Mouse (Mus musculus) cerebellum, postnatal 4 days (tissue): ENCODE results near the gene Hira.
"Not testable (repeated sequence)": the region's sequence is repeated elsewhere in the genome, so short reads cannot be mapped to it uniquely, and the experiment has no call there.

ENCODE experiments used
- DNase-seq, 2 experiments: peaks; one replicate each; pipeline ENCODE4 v3.0.0; 2022; ENCODE audit warnings: low spot score in 2 of 2, mixed read lengths in 1 of 2

Hira gene

DNA sequence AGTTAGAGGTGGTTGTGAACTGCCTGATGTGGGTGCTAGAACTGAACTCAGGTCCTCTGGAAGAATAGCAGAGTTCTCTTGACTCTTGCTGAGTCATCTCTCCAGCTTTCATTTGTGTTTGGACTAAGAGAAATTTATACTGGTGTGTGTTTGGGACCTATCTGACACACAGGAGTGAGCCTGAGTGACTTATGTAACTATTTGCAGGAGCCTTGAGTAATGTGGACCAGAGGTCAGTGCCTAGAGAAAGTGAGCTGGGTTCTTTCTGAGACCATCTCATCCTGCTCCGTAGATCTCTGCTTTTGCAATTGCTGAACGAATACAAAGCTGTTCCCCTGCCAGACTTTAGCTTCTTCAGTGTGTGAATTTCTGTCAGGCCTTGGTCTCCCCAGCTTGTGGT is 44.9 kb downstream of the Hira start:
- no peak for DNase-seq

DNA sequence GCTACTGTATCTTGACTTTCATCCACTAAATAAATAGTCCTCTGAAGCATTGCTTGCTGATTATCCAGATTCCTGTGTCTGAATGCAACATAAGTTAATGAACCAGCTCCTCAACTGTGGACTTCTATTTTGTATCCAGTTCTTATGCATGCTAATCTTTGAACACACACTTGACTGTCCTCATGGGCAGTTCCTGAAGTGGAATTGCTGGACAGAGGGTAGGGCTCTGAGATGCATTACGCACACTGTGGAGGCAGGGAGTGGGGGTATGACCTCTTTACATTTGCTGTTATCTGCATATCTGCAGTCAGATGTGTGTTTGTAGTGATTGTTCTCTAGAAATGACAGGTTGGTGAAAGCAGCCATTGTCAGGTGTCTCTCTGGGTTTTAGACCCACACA is 51.1 kb downstream of the Hira start:
- DNase-seq = no peak

DNA sequence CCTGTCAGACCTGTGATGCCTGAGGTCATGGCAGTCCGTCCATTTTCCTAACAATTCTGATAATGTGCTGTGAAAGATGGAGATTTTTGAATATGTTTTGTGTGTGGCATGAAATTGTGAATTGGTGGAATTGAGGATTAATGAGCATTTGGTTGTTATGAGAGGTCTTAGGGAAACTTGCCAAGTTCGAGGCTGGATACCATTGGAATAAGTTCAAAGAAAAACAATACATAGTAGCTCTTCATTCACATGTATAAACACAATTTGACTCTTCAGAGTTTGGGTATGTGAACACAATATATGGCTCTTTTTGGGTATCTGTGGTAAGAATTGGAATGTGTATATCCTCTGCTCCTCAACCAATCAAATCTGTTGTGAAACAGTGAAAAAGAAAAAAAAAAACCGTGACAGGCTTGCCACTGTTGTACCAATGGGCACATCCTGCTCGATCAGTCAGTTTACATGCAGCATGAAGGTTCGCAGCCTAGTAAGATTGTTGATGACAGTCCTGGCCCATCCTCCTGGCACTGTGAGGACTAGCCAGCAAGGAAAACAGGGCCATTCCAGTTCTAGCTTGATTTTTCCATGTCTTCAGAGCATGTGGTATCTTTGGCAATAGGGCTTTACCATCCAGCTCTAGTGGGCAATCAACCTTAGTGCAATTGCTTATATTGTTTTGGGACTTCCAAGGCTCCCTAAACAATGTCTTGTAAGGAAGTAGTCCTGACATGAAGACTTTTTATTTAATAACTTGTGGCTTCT is 61.7 kb downstream of the Hira start:
- DNase-seq = no peak

DNA sequence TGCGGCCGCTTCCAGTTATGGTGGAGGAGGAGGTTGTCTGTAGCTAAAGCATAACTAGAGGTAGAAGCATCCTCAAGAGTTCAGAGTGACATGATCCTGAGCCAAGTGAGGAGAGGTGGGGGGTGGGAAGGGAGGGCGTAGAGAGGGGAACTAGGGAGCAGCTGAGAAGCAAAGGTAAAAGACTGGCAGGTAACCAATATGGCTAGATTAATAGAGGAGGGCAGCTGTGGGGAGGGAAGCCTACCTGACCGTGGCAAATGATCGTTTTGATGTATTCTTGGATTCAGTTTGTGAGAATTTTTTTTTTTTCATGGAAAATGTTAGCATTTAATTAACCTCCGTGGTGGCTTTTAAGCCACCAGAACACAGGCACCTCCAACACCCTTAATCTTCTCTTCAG is 67.1 kb downstream of the Hira start:
- DNase-seq = no peak

DNA sequence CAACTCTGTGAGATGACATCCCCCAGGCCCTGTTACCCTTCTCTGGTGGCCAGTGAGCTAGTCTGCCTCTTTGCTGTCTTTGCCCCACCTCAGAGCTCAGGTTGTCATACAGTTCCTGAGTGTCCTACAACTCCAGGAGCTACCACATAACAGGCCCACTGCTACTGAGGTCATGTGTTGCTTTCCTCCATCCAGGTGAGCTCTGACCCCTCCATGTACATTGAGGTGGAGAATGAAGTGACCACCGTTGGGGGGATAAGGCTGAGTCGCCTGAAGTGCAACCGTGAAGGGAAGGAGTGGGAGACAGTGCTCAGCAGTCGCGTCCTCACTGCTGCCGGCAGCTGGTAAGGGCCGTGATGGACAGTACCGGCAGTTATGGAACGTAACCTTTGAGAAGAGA is 72.1 kb downstream of the Hira start:
- DNase-seq = no peak

DNA sequence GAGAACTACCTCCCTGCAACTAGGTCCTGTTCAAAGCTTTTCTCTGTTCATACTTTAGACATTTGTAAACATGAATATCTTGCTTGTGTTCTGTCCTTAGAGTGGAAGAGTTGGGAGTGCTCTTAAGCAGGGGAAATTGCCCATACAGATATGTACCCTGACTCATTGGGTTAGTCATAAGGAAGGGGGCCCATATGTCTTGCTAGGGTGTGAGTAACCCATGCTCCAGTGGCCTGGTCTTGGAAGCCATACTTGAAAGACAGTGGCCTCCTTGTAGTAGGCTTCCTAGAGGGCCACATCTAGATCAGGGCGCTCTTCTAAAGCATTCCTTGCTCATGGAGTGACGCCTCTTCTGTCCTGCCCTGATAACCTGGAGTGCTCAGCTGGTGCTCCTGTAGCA is 73.5 kb downstream of the Hira start:
- DNase-seq = no peak

DNA sequence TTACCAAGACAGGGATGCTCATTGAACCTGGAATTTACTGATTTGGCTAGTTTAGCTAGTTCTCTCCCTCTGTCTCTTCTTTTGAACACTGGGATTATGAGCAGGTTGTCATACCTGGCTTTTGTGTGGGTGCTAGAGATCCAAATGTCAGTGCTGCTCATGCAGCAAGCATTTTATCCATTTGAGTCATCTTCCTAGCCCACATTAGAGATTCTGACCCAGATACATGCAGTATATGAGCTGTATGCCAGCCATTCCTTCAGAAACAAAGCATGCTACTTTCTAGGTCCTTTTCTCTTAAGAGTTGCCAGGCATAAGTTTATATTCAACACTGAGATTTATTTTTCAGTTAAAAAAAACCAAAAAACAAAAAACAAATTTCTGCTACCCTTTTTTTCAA is 76.0 kb downstream of the Hira start:
- no peak for DNase-seq

DNA sequence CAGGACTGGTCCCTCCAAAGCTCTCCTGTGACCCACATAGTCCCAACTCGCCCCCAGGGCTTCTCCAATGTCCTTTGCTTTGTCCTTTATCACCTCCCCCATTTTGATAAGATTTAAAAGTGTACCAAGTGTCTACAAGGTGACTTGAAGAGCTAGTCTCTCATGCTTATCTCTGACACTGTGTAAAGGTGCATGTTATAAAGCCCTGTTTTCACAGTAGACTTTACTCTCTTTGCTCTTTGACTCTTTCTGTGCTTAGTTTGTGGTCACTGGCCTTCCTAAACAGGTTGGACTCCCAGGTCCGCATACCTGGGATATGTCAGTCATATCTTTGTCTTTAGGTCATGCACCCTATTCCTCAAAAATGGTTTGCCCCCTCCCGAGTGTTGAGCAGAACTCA is 78.2 kb downstream of the Hira start:
- DNase-seq = no peak

DNA sequence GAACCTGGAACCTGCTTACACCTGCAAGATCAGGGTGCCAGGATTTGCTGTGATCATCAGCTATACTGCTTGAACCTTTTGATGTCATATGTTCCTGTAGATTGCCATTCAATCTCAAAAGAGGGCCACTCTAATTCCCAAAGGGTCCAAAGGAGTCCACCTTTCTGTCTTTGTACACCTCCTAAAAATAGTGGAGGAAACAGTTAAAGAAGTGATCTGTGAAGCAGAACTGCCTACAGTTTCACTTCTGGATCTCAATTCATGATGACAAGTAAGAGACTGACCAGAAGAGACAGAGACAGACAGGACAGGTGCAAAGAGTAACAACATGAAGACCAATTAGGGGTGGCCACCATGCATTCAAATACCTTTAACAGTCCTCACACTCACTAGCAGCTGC is 86.6 kb downstream of the Hira start:
- DNase-seq = no peak

DNA sequence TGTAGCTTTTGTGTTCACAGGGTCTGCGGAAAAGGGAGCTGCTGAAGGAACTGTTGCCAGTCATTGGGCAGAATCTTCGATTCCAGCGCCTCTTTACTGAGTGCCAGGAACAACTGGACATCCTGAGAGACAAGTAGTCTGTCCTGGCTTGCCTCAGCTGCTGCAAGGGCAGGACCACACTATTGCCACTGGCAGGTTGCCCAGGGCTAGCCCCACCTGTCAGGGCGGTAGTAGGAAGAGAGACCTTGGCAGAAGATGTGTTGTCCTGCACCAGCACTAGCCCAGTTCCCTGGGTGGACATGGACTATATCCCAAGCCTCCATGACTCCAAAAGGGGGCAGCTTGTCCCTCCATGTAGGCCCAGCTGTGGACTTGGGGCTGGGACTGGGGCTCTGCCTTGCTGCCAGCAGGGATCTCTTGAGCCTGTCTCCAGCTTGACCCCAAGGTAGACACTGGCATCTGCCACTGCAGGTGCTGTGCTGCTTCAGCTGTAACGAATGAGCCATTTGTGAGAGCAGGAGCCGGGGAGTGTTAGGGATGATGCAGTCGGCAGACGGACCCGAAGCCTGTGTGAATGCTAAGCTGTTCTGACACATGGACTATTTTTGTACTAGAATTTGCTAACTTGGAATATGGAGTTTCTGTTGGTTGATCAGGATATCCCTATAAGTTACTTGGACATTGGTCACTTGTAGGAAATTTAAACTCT is 92.7 kb downstream of the Hira start:
- DNase-seq = no peak

DNA sequence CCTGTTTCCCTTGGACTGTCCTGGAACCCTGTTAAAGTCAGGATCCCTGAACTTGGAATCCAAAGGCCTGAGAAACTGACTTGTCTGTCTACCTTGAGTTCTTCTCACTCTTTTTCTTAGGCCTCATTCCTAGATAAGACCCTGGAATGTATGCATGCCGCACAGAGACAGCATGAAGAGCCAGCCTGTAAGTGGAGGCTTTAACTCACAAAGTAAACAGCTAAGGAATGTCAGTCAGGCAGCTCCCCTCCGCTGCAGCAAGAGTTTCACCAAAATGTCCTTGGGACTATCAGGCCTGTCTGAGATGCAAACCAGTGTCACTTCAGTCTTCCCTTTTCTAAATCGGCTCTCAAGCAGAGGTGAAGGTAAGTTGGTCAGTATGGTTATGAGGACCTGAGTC is 94.0 kb downstream of the Hira start:
- no peak for DNase-seq

DNA sequence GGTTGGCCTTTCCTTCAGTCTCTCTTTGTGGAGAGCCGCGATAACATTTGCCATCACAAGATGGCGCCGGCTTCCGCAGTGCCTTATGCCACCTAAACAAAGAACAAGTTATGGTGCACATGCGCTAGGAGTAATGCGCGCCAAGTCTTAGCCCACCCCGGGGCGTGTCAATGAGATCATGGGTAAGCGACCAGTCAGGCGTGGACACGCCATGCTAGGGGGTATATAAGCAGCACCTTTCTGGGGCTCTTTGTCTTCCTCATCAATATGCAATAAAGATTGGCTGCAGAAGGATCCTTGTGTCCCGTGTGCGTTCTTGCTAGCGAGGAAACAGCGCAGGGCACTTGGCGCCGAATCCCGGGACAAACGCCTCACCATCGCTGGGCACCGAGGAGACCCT is 98.8 kb downstream of the Hira start:
- DNase-seq = not testable (repeated sequence)

DNA sequence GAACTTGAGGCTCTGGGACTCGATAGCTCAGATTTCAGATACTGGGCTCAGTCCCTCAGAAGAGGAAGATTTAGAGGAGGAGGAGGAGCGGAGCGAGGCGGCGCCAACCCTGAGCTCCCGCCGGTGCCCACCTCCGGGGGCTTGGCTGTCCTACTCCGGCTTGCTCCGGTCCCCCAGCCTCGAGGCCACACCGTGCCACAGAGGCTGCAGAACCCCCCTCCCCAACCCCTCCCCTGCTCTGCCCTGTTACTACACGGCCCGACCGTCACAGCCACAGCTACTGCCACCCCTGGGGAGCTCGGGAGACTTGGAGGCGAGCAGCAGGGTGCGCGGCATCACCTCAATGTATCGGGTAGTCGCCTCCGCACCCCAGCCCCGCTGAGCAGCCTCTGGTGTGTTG is 99.5 kb downstream of the Hira start:
- DNase-seq = no peak

DNA sequence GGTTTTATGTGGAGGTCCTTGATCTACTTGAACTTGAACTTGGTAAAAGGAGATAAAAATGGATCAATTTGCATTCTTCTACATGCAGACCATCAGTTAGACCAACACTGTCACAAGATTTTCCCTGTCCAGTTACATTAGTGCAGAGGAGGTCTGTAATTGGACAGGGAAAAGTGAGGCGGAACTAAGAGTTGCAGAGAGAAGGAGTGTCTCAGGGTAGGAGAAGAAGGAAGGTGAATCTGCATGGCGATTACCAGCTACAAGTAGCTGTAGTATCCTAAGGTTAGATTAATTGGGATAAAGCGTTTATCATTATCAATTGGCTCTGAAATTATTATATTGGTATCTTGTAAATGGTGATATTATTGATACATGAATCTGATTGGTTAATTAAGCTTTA is 109.5 kb downstream of the Hira start:
- DNase-seq = no peak

DNA sequence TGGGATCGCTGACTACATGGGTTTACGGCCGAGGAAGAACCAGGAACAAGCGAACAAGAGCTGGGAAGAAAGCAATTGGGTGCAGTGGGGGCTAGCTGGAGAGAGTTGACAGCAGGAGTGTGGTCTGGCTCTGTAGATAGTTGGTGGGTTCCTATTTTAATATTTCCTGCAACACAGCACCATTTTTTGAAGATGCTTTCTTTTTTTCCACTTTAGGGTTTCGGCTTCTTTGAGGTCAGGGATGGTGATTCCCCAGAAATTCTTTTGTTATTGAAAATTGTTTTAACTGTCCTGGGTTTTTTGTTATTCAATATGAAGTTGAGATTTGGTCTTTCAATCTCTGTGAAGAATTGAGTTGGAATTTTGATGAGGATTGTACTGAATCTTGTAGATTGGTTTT is 110.0 kb downstream of the Hira start:
- DNase-seq = no peak

DNA sequence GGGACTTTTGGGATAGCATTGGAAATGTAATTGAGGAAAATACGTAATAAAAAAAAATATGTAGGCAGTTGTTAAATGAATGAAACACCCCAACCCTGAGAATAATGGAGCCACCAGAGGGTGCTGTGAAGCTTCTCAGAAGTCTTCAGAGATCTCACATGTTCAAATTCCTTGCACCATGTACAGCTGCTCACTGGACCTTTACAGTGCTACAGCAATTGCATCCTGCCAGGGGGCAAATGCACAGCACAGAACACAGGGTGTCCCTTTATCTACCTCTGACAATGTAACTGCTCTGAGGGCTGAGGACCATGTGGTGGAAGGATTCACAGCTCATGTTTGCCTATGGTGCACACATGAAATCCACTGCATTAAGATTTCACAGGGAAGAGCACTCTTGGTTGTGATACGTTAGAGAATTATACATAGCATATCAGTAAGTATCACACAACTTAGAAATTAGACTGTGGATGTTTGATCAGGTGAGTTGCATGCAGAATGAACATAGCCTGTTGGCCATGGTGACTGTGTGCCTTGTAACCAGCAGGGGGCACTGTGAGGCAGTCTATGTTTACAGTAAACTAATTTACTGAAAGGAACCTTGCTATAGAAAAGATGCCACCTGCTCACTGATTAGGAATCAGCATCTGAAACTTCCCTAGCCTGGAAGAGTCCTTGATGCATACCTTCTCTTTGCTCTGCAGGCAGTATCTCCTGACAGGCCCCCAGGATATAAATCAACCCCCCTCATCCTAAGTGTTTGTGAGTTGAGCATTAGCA is 126.0 kb downstream of the Hira start:
- not testable (repeated sequence) for DNase-seq

DNA sequence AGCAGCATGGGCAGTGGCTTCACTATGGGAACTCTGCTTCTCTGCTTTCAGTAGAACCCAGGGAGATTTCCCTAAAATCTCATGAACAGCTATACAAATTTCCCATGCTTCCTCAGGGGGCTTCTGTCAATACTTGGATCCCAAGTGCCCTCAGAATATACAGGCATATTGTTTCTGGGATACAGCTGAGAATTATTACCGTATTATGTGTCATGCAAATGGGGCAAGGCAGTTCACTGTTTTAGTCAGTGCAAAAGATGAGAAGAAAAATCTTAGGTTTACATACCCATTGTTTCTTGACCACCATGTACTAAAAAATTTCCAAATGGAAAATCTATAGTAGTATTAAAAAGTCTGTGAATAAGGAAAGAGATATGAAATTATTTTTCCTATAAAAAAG is 126.9 kb downstream of the Hira start:
- no peak for DNase-seq

DNA sequence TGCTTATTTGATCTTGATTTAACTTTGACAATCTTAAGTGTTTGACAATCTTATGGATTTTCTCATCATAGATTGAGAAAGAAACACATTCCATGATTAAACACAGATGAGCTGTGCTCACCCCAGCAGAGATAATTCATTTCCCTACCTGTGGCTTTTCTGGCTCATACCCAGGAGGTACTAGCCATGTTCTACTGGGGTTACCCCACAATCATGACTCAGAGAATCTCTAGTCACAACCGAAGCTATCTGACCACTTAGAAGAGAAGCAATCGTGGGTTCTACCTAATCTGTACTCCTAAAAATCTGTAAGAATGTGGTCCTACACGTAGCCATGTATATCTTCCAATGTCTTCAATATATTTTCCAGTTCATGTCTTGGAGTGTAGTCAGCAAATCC is 128.5 kb downstream of the Hira start:
- no peak for DNase-seq

DNA sequence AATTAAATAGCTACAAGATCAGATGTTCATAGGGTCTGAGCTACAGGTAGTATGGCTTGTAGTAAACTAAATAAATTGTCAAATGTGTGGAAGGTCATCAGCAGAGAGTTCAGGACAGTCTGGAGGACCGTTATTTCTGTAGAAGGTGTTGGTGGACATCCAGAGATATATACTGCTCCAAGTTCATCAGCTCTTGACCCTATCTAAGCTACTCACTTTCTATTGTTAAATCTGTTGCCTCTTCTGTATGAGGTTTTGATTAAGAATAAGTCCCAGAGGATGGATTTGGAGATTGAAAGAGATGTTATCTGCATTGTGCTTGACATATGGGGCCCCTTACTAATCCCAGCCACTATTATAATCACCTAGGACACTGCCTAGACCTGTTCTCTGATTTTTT is 129.9 kb downstream of the Hira start:
- no peak for DNase-seq

DNA sequence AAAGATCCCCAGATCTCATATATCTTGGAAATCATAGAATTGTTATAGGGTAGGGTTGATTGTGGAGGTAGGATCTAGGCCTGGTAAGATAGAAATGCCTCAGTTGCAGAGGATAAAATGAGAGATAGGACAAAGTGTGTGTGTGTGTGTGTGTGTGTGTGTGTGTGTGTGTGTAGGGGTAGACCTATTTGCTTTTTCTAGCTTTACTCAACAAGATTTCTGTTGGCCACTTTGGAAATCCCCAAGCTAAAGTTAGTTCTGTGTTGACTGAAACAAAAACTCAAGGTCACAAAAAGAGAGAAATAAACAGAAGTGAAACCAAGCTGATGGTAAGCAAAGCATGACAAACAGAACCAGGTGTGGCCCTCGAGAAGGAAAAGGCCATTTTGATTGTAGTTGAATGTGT is 130.4 kb downstream of the Hira start:
- DNase-seq = not testable (repeated sequence)

DNA sequence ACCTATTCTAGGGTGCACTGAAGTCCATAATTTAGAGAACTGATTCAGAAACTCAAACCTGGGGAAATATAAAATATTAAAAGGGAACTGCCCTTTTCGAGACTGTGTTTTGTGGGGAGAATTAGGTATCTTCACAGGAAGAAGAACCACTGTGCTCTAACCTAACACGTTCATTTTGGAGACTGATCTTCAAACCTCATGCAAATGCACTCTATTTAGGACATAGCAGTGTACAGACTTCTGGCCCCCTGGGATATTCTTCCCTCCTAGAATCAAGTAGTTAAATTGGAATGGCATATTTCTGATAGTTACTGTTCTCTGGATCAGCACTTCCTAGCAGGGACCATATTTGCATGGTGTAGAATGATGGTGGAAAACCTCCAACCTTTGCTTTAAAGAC is 133.9 kb downstream of the Hira start:
- DNase-seq = no peak

DNA sequence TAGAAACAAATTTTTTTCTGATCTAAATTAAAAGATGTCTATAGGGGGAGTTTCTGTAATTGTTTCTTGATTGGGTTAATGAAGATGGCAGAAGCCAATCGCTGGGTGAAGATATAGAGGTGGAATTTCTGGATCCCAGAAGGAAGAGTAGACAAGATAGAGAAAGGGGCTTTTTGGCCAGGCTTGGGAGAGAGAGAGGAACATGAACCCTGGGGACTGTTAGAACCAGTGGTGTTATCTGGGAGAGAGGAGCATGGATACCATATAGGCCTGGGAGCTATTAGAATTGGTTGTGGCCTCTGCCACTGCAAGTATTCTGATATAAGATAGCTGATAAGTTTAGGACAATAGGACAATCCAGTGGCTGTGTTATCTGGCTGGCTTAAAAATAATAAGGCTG is 136.7 kb downstream of the Hira start:
- no peak for DNase-seq

DNA sequence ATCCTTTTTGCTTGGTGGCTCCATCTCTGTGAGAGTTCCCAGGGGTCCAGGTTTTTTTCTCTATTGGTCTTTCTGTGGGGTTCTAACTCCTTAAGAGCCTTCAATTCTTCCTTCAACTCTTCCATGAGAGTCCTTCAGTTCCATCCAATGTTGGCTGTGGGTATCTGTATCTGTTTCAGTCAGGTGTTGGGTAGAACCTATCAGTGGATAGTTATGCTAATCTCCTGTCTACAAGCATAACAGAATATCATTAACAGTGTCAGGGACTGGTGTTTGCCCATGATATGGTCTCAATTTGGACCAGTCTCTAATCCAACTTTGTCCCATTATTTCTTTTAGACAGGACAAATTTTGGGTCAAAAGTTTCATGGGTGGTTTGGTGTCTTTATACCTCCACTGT is 137.8 kb downstream of the Hira start:
- DNase-seq = no peak
